Mouse (Mus musculus): ENCODE results near the gene Cadm2. TPM values are rescaled to one million over a fixed set of nuclear protein-coding genes. Genes with fewer than 3 reads are reported as not detected.

Cadm2 gene
- total RNA-seq (2021) (1 to 10 TPM in 1 of 2 experiments, under 1 TPM in 1; 0.29 to 1.0 TPM), polyA plus RNA-seq (2012; rRNA removed) (0.06 and 0.39 TPM in 2 replicates)
- long read RNA-seq, result 0 reads

DNA sequence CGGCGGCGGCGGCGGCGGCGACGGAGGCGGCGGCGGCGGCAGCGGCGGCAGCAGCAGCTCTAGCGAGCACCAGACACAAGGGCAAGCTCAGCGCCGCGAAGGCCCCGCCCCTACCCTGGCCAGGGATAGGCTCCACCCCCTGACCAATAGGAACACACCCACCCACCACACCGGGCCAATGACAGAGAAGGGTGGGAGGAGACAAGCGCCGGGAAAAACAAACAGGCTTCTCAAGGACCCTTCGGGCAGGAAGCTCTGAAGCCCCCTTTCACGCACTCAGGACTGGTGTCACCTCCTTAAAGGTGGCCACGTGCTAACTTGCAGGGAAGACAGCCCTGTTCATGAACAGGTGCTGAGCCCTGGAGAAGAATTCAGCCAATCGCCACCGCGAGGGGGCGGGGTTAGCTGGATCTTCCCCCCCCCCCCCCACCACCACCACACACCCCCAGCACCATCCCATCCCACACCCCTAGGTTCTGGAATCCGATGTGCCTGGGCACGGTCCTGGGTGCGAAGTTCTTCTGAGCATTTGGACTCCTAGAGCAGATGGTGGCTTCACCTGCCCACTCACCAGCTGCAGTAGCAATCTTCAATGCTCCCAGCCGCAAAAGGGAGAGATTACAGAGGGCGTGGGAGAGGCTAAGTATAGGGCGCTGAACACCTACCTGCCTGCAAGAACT lies at the start of gene Cadm2:
Cadm2 (minus strand) TSS at position 83 of the 680 bp plus-strand sequence.
- peak; percentile 92 for DNase-seq

DNA sequence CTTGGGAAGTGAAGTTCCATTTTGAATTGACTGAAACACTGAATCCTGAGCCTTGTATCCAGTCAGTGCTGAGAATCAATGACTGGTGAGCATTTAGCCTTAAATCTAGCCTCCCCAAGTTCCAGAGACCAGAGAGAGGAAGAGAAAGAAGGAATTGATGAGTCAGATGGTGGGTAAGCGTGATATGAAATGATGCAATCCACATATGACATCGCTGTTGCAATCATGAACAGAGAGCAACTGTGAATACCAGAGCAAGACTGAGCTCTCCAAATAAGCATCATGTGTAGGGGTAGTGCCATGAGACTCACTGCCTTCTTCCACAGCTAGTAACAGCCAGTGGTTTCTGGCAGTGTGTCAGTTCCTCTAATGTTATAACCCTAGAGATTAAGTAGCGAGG lies 26.2 kb upstream of the Cadm2 start:
- no peak for DNase-seq

DNA sequence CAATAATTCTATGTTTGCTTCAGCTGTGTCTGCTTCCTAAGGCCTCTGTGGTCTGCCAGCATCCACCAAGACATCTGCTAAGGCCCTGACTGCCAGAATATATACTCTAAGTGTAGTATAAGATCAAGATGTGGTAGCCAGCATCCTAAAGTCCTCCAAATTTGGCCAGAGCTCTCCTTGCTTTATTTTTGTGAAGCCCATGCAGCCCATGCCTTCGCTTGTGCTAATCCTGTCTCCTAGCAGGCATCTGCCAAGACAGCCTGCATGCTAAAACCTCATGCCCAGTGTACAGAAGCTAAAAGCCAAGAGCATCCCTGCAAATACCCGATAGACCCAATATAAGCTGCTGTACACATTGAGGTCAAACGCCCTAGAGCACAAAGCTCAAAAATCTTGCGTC lies 22.9 kb upstream of the Cadm2 start:
- DNase-seq, result no peak

DNA sequence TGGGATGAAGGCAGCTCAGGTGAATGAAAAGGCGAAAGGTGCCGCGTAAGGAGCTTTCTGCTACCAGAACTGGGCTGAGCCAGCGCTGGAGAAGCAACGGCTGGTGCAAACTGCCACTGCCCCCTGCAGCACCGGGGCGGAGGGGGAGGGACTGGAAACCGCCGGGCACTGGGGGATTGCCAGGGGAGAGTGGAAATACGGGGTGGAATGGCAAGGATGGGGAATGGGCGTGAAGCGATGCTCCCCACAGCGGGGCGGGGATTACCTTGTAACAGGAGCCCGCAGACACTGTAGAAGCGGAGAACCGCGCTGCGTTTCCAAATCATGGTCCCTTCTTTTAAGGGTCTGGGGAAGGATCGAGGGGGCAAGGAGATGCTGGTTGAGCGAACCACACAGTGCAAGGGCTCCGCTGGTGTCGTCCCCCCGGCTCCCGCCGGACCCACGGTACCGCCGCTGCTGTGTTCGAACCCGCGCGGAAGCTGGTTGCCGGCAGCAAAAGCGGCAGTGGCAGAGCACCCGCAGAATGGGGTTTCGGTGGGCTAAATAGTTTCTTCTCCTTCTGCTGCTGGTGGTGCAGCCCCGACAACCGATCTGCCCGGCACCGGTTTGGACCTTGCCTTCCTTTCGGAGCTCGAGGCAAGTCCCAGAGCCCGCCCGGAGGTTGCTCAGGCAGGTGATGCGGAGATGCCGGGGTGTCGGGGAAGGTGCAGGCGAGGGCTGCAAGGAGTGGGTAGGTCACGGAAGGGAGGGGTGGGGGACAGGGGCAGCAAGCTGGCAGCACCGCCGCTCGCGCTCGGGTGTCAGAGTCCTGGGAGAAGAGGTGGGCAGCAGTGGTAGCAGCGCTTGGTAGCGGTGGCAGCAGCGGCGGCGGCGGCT lies 564 bp downstream of the Cadm2 start:
- peak; percentile 19 for DNase-seq

DNA sequence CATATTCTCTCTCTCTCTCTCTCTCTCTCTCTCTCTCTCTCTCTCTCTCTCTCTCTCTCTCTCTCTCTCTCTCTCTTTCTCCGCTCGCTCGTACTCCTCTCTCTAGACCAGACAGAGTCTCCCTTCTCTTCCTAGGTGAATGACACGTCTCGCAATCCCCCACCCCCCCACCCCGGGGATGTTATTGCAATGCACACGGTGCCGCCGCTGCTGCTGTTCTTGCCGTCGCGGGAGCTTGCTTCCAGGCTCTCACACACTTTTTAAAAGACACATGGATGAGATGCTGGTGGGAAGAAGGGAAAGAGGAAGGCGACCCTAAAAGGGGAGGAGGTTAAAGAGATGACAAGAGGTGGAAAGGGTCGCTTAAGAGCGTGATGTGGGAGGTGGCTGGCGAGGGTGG lies 1.3 kb downstream of the Cadm2 start:
- DNase-seq, result no peak

DNA sequence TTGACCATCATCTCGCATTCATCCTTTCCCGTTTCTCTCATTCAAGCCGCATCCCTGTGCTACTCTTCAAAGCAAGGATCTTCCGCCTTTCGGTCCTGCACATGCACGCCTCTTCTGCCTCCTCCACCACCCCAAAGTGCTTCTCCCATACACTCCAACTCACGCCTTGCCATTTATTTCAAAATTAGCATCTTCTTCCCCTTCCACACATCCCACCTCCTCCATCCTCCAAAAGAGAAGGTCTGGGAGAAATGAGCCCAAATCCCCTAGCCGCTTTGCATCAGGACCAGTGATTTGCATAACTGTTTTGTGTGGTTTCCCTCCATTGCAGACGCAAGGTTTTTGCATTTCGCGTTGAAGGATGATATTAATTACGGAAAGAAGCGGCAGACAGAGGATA lies 1.9 kb downstream of the Cadm2 start:
- no peak for DNase-seq

GRCm38 (mm10) chr16:67617811-67618210 lies 2.9 kb downstream of the Cadm2 start:
- DNase-seq, result no peak

DNA sequence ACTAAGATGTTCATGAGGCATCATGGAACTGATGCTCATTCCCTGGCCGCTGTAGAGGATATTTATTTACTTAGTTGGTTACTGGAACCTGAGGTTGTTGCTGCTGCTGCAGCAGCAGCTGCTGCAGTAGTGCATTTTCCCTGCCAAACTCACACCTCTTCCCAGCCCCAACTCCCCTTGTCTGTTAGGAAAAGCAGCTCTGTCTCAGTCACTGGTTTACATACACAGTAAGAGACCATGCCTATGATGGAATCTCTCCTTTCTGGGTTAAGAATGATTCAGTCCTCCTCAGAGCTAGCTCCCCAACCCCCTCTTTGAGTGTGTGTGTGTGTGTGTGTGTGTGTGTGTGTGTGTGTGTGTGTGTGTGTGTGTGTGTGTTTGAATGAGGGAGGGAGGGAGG lies 3.5 kb downstream of the Cadm2 start:
- no peak for DNase-seq

DNA sequence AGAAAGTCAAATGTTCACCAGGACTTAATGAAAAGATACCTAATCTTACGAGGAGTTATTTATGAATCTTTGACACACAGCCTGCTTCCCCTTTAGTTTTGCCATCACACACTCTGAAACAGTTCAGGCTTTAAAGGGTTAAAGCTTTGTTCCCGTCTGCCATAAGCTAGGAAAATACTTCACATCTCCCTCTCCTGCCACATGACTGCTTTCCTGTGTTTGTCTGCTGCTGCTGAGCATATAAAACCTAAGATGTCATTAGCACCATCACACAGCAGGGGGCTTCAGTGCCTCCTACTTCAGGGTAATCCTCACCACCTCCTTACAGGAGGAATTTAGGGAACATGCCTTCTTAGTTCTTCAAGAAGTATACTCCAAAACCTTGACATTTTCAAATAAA lies 6.8 kb downstream of the Cadm2 start:
- DNase-seq, result no peak

- DNase-seq, result no peak
These were observed 9.6 kb downstream of the Cadm2 start for GRCm38 (mm10) chr16:67610904-67611681.

GRCm38 (mm10) chr16:67609116-67609515 lies 11.6 kb downstream of the Cadm2 start:
- DNase-seq, result no peak

DNA sequence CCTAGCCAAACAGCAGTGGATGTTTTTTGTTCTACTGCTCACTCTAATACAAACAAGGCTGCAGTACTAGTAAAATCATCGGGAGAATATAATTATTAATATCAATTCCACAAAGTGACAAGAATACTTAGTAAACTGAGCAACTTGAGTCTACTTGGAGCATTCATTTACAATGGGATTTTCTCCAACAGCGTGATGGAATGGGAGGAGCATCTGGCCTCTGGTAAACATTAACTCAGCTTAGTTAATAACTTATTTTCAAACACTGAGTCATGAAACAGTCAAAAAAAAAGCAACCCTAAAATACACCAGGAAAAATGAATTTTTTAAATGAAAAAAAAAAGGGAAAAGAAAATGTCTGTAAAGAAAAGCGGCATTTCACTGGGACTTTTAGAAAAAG lies 12.2 kb downstream of the Cadm2 start:
- DNase-seq, result no peak

DNA sequence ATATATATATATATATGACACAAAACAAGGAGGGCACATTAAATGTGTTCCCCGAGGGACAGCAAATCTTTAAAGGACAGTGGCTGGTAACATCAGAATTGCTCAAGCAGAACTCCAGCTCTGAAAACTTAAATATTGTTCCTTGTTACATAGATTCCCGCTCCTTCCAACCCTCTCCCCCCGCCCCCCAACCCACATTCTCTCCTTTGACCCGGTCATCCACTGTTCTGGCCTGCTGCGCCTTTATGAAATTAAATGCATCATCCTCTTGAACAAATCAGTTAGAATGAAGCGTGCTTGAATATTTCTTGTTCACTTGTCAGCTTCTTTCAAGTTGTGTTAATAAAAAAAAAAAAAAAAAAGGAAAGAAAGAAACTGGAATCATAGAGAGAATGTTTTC lies 15.0 kb downstream of the Cadm2 start:
- no peak for DNase-seq

DNA sequence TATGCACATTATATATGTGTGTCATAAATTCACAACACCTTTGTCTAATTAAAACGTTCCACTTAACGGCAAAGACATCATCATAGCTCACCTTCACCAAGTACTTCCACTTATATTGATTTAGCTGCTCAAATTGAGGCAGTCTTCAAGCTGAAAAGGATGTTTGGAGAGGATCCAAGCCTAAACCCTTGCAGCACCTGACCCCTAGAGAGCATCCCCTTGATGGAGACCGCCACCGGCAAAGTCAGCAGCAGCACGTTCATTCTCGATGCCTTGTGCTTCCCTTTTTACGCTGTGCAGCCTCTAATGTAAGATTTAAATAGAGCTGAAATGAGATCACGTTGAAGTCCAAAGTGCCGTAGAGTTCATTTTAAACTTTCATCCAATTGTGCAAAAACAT lies 20.7 kb downstream of the Cadm2 start:
- no peak for DNase-seq

GRCm38 (mm10) chr16:67598841-67599240 lies 21.9 kb downstream of the Cadm2 start:
- peak; percentile 10 for DNase-seq

- no peak for DNase-seq
These were observed 29.7 kb downstream of the Cadm2 start for GRCm38 (mm10) chr16:67591015-67591414.

DNA sequence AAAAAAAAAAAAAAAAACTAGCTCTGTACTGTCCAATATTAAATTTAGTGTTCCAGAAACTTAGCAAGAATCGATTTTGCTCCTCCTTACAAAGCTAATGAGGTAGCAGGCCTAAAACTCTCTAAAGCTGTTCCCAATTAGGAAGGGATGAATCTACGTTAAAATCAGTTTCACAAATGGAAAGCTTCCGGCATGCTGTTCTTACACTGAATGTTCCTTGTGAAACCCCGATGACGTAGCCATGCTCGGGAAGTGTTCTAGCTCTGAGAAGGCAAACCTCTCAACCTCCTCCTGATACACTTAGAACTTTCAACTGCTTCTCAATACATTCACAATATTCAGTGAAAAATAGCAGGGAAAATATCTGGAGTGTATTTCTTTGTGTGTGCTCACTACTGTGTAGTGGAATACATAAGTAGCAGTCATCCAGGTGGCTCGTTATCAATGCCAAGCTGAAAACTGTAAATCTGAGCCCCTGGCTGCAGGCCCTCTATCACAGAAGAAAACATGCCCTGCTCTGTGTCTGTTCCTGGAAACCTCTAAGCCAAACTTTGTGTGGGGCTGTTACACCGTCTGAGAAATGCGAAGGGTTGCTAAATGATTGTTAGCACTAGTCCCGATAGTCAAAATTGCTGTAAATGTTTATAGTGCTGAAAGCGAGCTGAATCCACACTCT lies 41.7 kb downstream of the Cadm2 start:
- no peak for DNase-seq

GRCm38 (mm10) chr16:67575557-67575956 lies 45.2 kb downstream of the Cadm2 start:
- DNase-seq, result no peak

GRCm38 (mm10) chr16:67526992-67527391 lies 93.7 kb downstream of the Cadm2 start:
- no peak for DNase-seq

DNA sequence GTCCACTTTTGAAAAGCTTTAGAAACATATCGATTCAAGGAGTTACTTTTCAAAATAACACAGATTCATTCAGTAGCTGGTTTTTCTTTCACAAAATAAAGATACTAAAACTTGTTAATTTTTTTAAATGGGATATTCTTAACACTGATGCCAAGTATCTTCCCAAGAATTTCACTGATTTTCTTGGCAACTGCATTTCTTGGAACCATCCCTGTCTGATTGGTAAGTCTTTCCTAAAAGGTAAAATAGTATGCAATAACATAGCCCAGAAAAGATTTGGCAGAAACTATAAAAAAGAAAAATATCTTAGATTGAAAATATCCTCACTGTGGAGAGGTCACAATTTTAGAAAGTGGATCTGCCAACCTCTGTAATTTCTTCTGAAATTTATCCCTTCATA lies 95.8 kb downstream of the Cadm2 start:
- DNase-seq, result no peak

- DNase-seq, result no peak
These were observed 102.4 kb downstream of the Cadm2 start for GRCm38 (mm10) chr16:67518311-67518710.

DNA sequence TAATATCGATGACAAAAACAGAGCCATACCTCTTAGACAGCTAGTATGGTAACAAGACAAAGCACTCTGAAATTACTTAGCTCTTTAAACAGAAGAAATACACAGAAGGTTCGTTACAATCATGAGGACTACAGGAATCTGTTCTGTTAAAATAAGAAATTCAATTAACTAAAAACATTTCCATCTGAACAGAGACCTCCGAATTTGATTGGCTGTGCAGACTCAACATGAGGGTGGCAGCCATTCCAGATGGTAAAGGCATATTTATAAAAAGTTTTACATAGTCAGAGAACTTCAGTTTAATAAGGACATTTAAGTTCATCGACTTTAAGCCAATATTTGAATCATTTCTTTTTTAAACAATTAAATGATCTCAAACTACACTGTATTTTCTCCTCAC lies 105.2 kb downstream of the Cadm2 start:
- DNase-seq, result no peak
